Mouse (Mus musculus) hindbrain, embryonic 12.5 days (tissue): ENCODE results near the gene Abca6. TPM values are rescaled to one million over a fixed set of nuclear protein-coding genes. Genes with fewer than 3 reads are reported as not detected.

Experiments used
- ATAC-seq: fragments of 200-750 bp; cut with Nextera tagmentation; 2 replicates; pipeline ENCODE4 v1.8.0; 2017; ENCODE audit warnings: moderate TSS enrichment; ENCODE audit not compliant: low FRiP score
- H3K27ac ChIP-seq: fragments of 300-500 bp; sonication (generic); 2 replicates; pipeline ENCODE4 v1.5.1; 2016; ENCODE audit warnings: mild to moderate bottlenecking
- H3K27me3 ChIP-seq: fragments of 300-500 bp; sonication (generic); 2 replicates; pipeline ENCODE4 v1.6.1; 2016; ENCODE audit warnings: mild to moderate bottlenecking
- H3K36me3 ChIP-seq: fragments of 300-500 bp; sonication (generic); 2 replicates; pipeline ENCODE4 v1.6.1; 2016; ENCODE audit warnings: mild to moderate bottlenecking
- H3K4me1 ChIP-seq: fragments of 300-500 bp; sonication (generic); 2 replicates; pipeline ENCODE4 v1.6.1; 2016
- H3K4me2 ChIP-seq: fragments of 300-500 bp; sonication (generic); replicated peaks from 2 replicates; pipeline ENCODE4 v1.6.1; 2016; ENCODE audit warnings: mild to moderate bottlenecking
- H3K4me3 ChIP-seq: fragments of 300-500 bp; sonication (generic); 2 replicates; pipeline ENCODE4 v1.5.1; 2016; ENCODE audit warnings: mild to moderate bottlenecking
- H3K9ac ChIP-seq: fragments of 300-500 bp; sonication (generic); 2 replicates; pipeline ENCODE4 v1.6.1; 2016; ENCODE audit warnings: mild to moderate bottlenecking, moderate library complexity
- H3K9me3 ChIP-seq: fragments of 300-500 bp; sonication (generic); replicated peaks from 2 replicates; pipeline ENCODE4 v1.6.1; 2016; ENCODE audit warnings: mild to moderate bottlenecking
- WGBS: fragments of 180-500 bp; shearing (Covaris S2); methylation state at CpG from one replicate; pipeline ENCODE4 v1.1.7; 2016; 5-methylcytosine and 5-hydroxymethylcytosine counted together
- polyA plus RNA-seq: library from polyadenylated mRNA; unstranded; fragments of >200 nt; fragmentation: Nextera tagmentation; extraction: Ambion mirVana; gene quantifications from 2 replicates; pipeline ENCODE4 v1.2.1, GENCODE M21; 2016

The Abca6 gene
- polyA plus RNA-seq, result 0.35 and 0.40 TPM in 2 replicates

- ATAC-seq, result no peak
- H3K36me3 ChIP-seq, result no peaks in the 10 kb centered on the region
- H3K4me3 ChIP-seq, result peak within 1 kb of the TSS; percentile 18; the same call in 1 of the 2 replicates
- H3K27ac ChIP-seq, result no peak within 1 kb of the TSS
- no peaks in the 10 kb centered on the region for H3K27me3 ChIP-seq
- H3K4me1 ChIP-seq, result no peaks in the 10 kb centered on the region
- peak within 1 kb of the TSS; percentile 46 for H3K4me2 ChIP-seq
- no peaks in the 10 kb centered on the region for H3K9me3 ChIP-seq
- WGBS, result 17% methylated on average over 8 of the region's 8 CpGs
- H3K9ac ChIP-seq, result no peak within 1 kb of the TSS
These were observed at the start of gene Abca6 for GRCm38 (mm10) chr11:110251534-110251933. TSS of gene Abca6 (minus strand) at chr11:110251776.

GRCm38 (mm10) chr11:110297917-110298533 lies 46.4 kb upstream of the Abca6 start:
- no peak overlapping the region for H3K4me2 ChIP-seq
- H3K9me3 ChIP-seq, result no peaks in the 10 kb centered on the region
- no peak overlapping the region for H3K27ac ChIP-seq
- H3K27me3 ChIP-seq, result no peaks in the 10 kb centered on the region
- no peak for ATAC-seq
- 83% methylated on average over 13 of the region's 13 CpGs for WGBS
- no peaks in the 10 kb centered on the region for H3K36me3 ChIP-seq
- H3K9ac ChIP-seq, result no peak overlapping the region
- no peak overlapping the region for H3K4me3 ChIP-seq
- H3K4me1 ChIP-seq, result no peaks in the 10 kb centered on the region

- Histone ChIP-seq H3K9ac (no peak overlapping the region), H3K9me3 (no peaks in the 10 kb centered on the region), H3K36me3 (0 out of 2 replicates have a peak, but pooled peaks cover 8% of the 10 kb centered on the region), H3K27ac (no peak overlapping the region), H3K4me1 (no peaks in the 10 kb centered on the region), H3K4me2 (no peak overlapping the region), H3K4me3 (no peak overlapping the region), H3K27me3 (no peaks in the 10 kb centered on the region)
- ATAC-seq, result no peak
- 84% methylated on average over 2 of the region's 2 CpGs for WGBS
These were observed 39.0 kb upstream of the Abca6 start for GRCm38 (mm10) chr11:110290586-110290985.

- no peaks in the 10 kb centered on the region for H3K9me3 ChIP-seq
- H3K9ac ChIP-seq, result no peak overlapping the region
- no peak for ATAC-seq
- no peak overlapping the region for H3K4me3 ChIP-seq
- H3K4me2 ChIP-seq, result no peak overlapping the region
- H3K27ac ChIP-seq, result no peak overlapping the region
- H3K27me3 ChIP-seq, result no peaks in the 10 kb centered on the region
- H3K36me3 ChIP-seq, result 0 out of 2 replicates have a peak, but pooled peaks cover 8% of the 10 kb centered on the region
- H3K4me1 ChIP-seq, result no peaks in the 10 kb centered on the region
- 73% methylated on average over 3 of the region's 3 CpGs for WGBS
These were observed 36.8 kb upstream of the Abca6 start for GRCm38 (mm10) chr11:110288423-110288822.

GRCm38 (mm10) chr11:110287694-110288093 lies 36.1 kb upstream of the Abca6 start:
- Histone ChIP-seq H3K36me3 (0 out of 2 replicates have a peak, but pooled peaks cover 8% of the 10 kb centered on the region), H3K27ac (no peak overlapping the region), H3K9ac (no peak overlapping the region), H3K4me3 (no peak overlapping the region), H3K9me3 (no peaks in the 10 kb centered on the region), H3K4me1 (no peaks in the 10 kb centered on the region), H3K4me2 (no peak overlapping the region), H3K27me3 (no peaks in the 10 kb centered on the region)
- no peak for ATAC-seq
- 72% methylated on average over 9 of the region's 9 CpGs for WGBS

GRCm38 (mm10) chr11:110286331-110286730 lies 34.8 kb upstream of the Abca6 start:
- 0 out of 2 replicates have a peak, but pooled peaks cover 3% of the 10 kb centered on the region for H3K36me3 ChIP-seq
- no peaks in the 10 kb centered on the region for H3K9me3 ChIP-seq
- 81% methylated on average over 3 of the region's 3 CpGs for WGBS
- no peak overlapping the region for H3K9ac ChIP-seq
- H3K4me1 ChIP-seq, result no peaks in the 10 kb centered on the region
- no peak overlapping the region for H3K27ac ChIP-seq
- no peak for ATAC-seq
- H3K4me3 ChIP-seq, result no peak overlapping the region
- H3K27me3 ChIP-seq, result no peaks in the 10 kb centered on the region
- no peak overlapping the region for H3K4me2 ChIP-seq

GRCm38 (mm10) chr11:110284849-110285248 lies 33.3 kb upstream of the Abca6 start:
- H3K9me3 ChIP-seq, result no peaks in the 10 kb centered on the region
- H3K36me3 ChIP-seq, result 0 out of 2 replicates have a peak, but pooled peaks cover 3% of the 10 kb centered on the region
- no peak for ATAC-seq
- no peak overlapping the region for H3K4me2 ChIP-seq
- no peaks in the 10 kb centered on the region for H3K4me1 ChIP-seq
- H3K4me3 ChIP-seq, result no peak overlapping the region
- no peaks in the 10 kb centered on the region for H3K27me3 ChIP-seq
- no peak overlapping the region for H3K27ac ChIP-seq
- 76% methylated on average over 10 of the region's 10 CpGs for WGBS
- no peak overlapping the region for H3K9ac ChIP-seq

GRCm38 (mm10) chr11:110284185-110284787 lies 32.7 kb upstream of the Abca6 start:
- no peak overlapping the region for H3K4me2 ChIP-seq
- 94% methylated on average over 9 of the region's 9 CpGs for WGBS
- H3K9ac ChIP-seq, result no peak overlapping the region
- H3K4me1 ChIP-seq, result no peaks in the 10 kb centered on the region
- no peaks in the 10 kb centered on the region for H3K9me3 ChIP-seq
- H3K4me3 ChIP-seq, result no peak overlapping the region
- ATAC-seq, result no peak
- no peak overlapping the region for H3K27ac ChIP-seq
- H3K36me3 ChIP-seq, result 0 out of 2 replicates have a peak, but pooled peaks cover 3% of the 10 kb centered on the region
- no peaks in the 10 kb centered on the region for H3K27me3 ChIP-seq

GRCm38 (mm10) chr11:110274794-110275193 lies 23.2 kb upstream of the Abca6 start:
- Histone ChIP-seq H3K9ac (no peak overlapping the region), H3K36me3 (no peaks in the 10 kb centered on the region), H3K9me3 (no peaks in the 10 kb centered on the region), H3K4me3 (no peak overlapping the region), H3K4me1 (no peaks in the 10 kb centered on the region), H3K27me3 (no peaks in the 10 kb centered on the region), H3K27ac (no peak overlapping the region), H3K4me2 (no peak overlapping the region)
- no peak for ATAC-seq
- 73% methylated on average over 3 of the region's 3 CpGs for WGBS

GRCm38 (mm10) chr11:110271745-110272144 lies 20.2 kb upstream of the Abca6 start:
- Histone ChIP-seq H3K27ac (no peak overlapping the region), H3K4me1 (no peaks in the 10 kb centered on the region), H3K9me3 (no peaks in the 10 kb centered on the region), H3K9ac (no peak overlapping the region), H3K4me2 (no peak overlapping the region), H3K27me3 (no peaks in the 10 kb centered on the region), H3K4me3 (no peak overlapping the region), H3K36me3 (no peaks in the 10 kb centered on the region)
- ATAC-seq, result 0 out of 2 replicates have a peak, but pooled peaks have one; percentile 56
- WGBS, result 6% methylated on average over 5 of the region's 5 CpGs

GRCm38 (mm10) chr11:110268244-110268844 lies 16.8 kb upstream of the Abca6 start:
- 0 out of 2 replicates have a peak, but pooled peaks have one; percentile 43 for ATAC-seq
- H3K4me3 ChIP-seq, result no peak overlapping the region
- no peaks in the 10 kb centered on the region for H3K4me1 ChIP-seq
- H3K27ac ChIP-seq, result no peak overlapping the region
- no peaks in the 10 kb centered on the region for H3K27me3 ChIP-seq
- WGBS, result 47% methylated on average over 8 of the region's 8 CpGs
- H3K4me2 ChIP-seq, result no peak overlapping the region
- H3K9ac ChIP-seq, result 0 out of 2 replicates have a peak overlapping the region, but pooled peaks have one; percentile 23
- H3K36me3 ChIP-seq, result no peaks in the 10 kb centered on the region
- H3K9me3 ChIP-seq, result no peaks in the 10 kb centered on the region

GRCm38 (mm10) chr11:110267232-110267631 lies 15.7 kb upstream of the Abca6 start:
- Histone ChIP-seq H3K4me1 (no peaks in the 10 kb centered on the region), H3K27ac (no peak overlapping the region), H3K4me3 (no peak overlapping the region), H3K36me3 (no peaks in the 10 kb centered on the region), H3K9me3 (no peaks in the 10 kb centered on the region), H3K4me2 (no peak overlapping the region), H3K27me3 (no peaks in the 10 kb centered on the region), H3K9ac (no peak overlapping the region)
- ATAC-seq, result no peak
- 96% methylated on average over 6 of the region's 6 CpGs for WGBS
